Mouse (Mus musculus): Measurements from ENCODE around the gene Entpd7. TPM values are rescaled to one million over a fixed set of nuclear protein-coding genes. Genes with fewer than 3 reads are reported as not detected.

Entpd7 gene
- total RNA-seq, 2 experiments from 2014 or later = 3.9 to 7.5 TPM

DNA sequence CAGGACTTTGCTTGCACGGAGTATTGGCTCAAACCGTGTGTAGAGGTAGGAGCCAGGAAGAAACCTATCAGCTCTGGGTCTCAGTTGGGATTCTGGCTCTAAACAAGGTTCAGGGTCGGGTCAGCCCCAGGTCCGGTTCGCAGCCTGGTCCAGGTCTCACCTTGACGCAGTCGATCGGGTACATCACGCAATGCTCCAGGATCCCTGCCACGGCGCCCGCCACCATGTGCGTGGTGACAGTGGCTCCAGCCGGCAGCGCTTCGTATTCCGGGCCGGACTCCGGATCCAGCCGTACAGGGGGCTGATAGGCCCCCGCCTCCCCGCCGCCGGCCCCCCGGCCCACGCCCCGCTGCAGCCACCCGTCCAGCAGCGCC lies 15.2 kb upstream of the Entpd7 start:
- no peak for DNase-seq

DNA sequence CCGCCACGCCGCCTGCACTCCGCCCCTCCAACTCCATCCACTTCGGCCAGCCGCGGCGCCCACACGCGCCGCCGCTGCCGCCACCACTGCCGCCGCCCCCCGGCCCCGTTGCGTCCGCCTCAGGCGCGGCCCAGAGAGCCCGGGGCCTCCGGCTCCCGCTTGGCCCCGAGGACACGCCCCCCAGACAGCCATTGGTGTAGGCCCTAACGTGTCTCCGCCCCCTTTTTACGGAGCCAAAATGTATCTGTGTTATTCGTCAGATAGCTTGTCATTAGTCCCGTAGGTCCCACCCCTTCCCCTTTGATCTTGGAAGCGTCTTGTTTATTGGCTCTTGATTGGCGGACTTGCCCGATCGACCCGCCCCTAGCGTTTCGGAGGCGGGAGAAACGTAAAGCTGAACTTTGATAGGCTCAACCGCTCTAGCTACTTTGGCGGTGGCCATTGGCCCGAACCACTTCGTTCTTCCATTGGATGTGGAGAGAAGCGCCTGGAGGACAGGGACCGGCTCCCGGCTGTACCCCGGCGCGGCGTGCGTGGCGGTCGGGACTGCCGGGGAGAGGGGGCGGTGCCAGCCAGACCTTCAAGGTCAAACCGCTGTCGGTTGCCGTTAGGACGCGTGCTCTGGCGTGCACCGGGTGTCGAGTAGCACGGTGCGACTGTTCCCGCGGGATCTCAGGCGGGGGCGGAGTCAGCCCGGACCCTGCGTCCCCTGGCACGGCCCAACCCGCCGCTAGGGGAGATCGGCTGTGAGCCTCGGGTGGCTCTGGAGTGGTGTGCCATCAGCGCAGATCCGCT lies 14.5 kb upstream of the Entpd7 start, which contains the start of gene Slc25a28:
Gene Slc25a28, minus strand, starts transcription at position 152 of the 795 bp plus-strand sequence.
- DNase-seq = peak; percentile 93

DNA sequence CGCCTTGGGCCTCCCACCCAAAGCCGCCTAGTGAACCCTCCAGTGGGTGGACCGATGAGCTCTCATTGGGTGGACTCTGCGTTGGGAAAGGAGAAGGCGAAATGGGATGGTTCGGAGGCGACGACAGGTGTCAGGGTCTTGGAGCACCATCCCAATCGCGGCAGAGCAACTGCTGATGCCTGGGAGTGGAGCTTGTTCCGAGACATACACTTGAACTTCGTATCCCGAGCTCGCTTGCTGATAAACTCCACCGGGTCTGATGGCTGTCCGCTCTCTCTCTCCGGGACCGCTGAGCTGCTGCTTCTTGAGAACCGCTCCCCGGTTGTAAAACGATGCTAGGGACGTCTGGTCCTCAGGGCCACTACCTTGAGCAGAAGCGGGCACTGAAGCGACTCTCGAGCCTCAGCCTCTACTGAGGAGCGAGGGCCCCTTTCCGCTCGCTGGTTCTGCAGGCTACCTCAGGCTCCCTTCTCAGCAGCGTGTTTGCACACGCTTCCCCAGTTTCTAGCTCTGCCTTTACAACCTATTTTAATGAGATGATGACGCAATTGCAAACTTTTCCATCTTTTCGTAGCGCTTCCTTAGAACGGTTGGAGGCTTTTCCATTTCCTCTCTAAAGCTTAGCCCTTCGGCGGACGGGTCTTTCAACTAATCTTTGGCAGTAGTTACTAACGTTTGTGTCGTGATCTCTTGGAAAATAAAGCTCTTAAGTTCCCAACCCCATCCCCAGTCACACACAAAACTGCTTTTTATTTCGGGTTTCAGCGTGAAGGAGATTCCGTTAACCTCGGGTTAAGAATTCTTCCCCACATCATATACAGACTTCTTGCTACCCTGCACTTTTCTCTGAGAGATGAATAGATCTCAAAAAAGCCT lies 13.7 kb upstream of the Entpd7 start:
- DNase-seq = peak; percentile 22

DNA sequence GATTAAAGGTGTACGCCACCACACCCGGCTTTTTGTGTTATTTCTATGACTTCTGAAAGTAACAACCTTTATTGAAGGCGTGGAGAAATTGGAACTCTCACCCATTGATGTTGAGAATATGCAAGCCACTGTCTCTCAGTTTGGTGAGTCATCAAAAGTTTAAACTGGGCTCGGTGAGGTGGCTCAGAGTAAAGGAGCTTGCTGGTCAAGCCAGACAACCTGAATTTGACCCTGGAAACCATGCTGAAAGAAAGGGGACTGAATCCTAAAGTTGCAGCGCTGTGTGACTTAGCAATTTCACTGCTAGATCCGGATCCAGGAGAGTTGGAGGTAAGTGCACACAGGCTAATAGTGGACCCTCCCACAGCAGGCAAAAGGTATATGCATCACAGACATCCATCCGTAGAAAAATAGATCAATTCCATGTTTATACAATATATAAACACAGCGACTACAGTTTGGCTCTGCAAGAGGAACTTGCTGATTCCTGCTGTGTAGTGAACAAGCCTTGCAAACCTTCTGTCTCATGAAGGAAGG lies 10.9 kb upstream of the Entpd7 start:
- no peak for DNase-seq

DNA sequence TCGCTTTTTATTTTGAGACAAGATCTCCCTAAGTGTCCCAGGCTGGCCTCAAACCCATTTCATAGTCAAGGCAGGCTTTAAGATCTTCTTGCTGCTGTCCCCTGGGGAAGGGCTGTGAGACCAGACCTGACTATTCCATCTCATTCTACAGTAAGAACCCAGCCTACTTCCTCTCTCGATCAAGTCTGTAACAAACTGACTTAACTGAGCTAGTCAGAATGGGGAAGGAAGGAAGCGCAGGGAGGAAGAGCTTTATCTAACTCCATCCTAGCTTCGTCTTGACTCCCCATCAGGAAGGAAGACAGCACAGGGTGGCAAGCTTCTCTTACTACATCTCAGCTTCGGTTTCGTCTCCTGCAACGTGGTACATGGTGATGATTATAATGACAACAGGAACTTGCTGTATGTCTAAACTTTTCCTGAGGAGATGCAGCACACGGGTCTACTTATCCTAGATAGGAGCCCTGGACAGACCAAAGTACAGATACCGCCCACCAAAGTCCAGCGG lies 9.9 kb upstream of the Entpd7 start:
- DNase-seq = no peak

DNA sequence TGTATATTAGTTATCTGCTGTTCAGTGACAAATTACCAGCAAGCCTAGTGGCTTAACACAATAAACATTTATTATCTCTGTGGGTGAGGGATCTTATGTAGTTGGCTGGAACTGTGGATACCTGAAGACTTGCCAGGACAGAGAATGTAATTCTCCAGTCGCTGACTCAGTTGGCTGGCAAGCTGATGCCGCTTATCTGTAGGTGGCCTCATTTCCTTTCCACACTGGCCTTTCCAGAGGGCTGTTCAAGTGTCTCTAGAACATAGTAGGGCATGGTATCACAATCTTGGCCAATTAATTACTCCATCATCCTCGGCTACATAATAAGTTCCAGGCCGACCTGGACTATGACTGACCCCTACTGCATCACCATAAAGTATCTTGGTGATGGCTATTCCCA lies 7.9 kb upstream of the Entpd7 start:
- DNase-seq = no peak

DNA sequence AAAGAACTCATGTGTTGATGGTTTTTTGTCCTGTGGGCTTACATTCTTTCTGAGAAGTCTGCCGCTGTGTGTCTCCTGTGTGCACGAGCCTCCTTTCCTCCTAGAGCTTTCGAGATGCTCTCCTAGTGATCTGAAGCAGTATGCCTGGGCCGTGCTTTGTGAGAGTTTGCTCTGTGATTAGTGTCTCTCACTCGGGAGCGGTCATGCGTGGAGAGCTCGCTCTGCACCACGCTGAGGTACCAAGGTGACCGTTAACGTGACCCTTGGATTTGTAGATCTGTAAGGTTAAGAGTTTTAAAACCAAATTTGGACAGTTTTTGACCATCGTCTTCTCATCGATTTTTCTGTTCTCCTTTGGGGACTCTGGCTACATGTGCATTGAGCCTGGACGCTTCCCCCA lies 3.3 kb downstream of the Entpd7 start:
- DNase-seq = no peak

DNA sequence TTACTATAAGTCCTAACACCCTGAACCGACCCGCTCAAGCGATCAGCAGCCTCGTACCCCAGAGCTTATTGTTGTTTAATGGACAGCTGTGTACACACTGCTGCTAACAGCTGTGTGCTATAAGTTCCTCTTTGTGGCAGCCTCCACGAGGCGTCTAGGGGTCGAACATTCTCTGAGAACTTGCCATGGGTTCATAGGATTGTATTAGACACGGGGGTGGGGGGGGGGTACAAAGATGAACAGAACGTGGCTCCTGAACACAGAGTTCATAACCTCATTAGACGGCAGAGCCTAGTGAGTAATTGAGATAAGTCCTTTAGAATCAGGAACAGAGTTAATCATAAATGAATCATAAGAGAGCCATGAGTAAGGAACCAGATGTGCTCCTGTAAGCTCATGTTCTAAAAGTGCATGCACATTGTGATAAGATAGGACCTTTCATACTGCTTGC lies 6.1 kb downstream of the Entpd7 start:
- no peak for DNase-seq

DNA sequence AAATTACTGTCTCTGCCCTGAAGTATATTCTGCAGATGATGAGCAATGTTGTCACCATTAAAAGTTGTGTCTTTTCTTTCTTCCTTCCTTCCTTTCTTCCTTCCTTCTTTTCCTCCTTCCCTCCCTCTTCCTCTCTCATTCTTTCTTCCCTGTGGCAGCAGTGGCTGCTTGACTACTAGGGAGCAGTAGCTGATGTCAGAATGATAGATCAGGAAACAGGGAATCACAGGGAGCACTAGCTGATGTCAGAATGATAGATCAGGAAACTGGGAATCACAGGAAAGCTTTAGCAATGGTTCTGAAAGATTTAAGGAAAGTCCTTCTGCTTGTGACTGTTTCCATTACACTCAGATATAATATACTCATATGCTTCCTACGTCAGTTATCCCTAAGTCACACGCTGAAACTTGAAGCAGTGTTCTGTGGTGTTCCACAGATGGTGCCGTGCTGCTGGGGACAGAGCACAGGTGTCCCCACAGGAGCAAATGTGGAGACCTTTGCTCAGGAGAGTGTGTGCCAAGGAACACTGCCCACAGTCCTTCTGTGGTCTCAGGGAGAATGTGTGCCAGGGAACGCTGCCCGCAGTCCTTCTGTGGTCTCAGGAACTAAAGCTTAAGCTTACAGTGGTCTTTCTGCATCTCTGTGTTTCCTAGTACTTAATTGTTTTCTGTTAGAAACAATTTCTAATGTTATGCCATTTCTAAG lies 8.3 kb downstream of the Entpd7 start:
- DNase-seq = no peak

DNA sequence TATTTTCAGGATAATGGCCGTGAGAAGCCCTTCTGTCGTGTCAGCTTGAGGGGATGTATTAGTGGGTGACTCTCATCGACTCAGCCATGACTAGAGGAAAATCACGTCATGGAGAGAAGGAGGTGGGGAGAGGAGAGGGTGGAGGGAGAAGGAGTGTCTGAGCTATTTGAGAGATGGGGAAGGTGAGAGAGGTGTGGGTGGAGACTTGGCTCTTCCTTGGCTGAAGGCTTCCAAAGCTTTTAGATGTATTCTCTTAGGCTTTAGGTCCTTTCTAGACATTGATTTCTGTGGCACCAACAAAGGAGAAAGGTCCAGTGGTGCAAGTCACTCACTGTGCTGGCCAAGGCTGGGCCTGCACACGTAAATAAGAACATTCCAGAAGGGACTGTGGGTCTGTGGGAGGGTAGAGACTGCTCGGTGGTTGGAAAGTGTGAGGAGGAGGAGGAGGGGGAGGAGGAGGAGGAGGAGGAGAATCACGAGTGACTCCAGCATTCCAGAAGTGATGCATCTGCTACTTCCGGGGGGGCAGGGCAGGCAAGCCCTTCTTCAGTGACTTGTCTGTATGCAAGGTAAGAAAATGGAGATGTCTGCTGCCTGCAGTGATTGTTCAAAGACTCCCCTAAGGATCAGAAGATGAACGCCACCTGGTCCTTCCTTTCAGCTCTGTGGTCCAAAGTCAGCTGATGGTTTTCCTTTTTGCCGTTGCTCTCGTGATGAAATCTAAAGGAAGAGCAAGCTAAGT lies 9.7 kb downstream of the Entpd7 start:
- DNase-seq = no peak

DNA sequence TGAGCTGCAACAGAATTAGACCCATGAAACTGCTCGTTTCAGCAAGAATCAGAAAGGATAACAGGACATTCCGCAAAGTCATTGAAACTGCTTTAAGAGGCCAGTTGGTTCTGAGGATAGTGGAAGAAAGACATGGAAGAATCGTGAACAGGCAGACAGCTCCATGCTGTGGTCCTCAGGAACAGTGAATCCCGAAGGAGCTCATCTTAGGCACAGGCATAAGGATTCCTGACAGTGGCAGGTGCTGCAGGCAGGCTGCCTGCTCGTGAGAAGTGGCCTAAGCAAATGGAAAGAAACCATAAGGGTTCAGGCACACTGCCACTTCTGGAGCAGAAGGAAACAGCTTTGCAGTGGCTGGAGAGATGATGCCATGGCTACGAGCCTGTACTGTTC lies 10.3 kb downstream of the Entpd7 start:
- DNase-seq = no peak

DNA sequence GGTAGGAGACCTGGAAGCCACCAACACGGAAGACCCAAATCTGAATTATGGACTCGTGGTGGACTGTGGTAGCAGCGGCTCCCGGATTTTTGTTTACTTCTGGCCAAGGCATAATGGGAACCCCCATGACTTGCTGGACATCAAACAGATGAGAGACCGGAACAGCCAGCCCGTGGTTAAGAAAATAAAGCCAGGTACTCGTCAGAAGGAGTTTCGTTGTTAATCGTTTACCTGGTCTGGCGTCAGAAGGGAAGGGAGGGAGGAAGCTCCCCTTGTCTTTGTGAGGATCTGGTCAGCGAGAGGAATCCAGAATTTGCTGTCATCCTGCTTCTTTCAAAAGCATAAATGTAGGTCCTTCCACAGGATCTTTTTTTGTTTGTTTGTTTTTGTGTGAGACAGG lies 14.7 kb downstream of the Entpd7 start:
- DNase-seq = no peak

DNA sequence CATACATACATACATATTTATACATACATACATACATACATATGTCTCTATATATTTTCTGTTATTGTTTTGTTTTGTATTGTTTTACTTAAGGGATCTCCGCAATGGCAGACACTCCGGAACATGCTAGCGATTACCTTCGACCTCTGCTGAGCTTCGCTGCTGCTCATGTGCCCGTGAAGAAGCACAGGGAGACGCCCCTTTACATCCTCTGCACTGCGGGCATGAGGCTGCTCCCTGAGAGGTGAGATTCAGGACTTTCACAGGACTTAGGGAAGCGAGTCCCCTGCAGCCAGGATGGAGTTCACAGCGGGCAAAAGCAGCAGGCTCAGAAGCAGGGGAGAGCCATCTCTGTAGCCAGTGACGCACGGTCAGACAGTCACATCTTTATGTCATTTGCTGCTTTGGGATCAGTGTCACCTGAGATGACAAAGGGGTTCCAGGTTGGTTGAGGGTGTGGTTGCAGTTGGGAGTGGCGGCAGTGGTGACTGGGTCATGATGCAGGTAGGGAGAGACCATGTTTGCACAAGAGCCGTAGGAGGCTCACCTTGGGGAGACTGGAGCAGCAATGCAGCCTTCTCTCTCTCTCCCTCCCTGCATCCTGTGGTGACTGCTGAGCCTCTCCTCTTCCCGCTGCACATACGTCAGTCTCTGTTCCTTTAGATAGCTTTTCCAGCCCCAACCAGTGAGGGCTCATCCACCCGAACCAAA lies 15.5 kb downstream of the Entpd7 start:
- DNase-seq = no peak

DNA sequence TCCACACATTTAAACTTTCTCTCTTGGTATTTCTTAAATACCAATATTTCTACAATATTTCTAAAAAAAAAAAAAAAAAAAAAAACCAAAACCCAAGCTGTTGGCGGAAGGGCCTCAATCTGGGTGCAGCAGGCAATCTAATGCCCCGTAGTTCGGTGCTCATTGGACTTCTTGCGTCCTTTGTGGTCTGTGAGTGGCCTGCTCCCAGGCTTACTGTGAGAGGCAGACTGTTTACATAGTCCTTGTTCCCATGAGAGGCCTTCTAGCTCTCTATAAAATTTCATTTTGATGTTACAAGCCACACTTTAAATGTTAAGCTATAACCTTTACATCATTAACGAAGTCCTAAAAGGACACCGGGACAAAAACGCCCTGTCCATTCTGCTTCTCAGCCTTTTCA lies 18.7 kb downstream of the Entpd7 start:
- no peak for DNase-seq

DNA sequence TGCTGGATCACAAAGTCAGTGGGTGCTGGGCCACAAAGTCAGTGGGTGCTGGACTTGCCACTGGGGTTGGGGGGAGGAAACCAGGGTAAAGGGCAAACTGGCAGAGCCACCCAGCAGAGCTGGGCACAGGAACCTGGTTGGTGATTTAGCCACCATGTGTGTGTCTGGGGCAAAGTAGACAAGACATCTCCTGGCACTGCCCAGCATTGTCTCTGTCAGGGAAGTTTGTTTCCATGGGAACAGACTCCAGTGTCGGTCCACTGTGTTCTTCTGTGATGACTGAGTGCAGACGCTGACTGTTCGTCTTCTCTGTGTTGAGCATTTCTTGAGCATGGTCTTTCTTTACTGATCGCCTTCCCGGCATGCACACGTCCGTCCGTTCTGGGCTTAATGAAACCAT lies 19.8 kb downstream of the Entpd7 start:
- no peak for DNase-seq

DNA sequence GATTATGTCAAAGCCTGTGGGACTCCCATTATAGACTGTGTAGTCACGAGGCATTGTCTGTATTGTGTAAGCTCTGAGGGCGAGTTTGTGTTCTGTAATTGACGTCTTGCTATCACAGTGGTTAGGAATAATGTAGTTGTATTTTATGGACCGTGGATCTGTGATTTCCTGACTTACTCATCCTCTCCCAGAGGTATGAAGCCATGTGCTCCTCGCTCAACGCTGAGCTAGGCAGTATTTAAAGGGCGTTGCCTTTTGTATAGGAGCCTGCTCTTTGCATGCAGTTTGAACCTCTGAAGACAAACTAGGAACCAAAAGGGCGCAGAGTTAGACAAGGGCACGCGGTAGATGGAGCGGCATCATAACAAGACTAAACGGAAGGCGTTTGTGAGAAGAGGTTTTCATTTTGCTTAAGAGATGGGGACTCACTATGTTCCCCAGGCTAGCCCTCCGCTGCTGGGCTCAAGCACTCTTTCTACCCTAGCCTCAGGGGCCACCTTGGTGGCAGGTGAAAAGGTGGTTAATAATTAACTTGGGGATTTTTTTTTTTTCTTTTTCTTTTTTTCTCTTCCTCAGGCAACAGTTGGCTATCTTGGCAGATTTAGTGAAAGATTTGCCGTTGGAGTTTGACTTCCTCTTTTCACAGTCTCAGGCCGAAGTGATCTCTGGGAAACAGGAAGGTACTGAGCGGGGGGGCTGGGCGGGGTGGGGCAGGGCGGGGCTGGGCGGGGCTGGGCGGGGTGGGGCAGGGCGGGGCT lies 21.9 kb downstream of the Entpd7 start:
- DNase-seq = no peak

DNA sequence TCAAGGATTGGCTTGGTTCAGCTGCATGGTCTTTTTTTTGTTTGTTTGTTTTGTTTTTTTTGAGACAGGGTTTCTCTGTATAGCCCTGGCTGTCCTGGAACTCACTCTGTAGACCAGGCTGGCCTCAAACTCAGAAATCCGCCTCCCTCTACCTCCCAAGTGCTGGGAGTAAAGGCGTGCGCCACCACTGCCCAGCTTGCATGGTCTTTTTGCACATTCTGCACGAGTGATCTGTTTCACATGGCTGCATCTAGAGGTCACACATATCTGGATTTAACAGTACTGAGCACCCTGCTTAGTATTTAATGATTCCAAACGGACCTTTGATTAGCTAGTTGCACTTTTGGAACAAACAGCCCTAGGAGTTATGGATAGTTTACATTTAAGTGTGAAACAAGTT lies 22.5 kb downstream of the Entpd7 start:
- no peak for DNase-seq

DNA sequence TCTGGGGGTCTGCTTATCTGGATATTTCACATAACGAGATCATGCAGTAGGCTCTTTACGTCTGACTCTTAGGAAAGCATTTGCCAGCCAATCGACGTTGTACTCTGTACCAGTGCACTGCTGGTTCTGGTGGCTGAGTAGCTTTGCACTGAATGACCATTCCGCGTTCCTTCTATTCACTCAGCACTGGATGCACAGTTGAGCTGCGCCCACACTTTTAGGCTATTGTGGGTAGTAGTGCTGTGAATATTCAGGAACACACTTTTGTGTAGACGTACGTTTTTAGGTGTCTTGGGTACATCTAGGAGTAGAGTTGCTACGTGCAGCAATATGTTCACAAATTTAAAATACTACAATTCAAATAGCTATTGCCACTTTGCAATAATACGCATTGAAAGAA lies 30.6 kb downstream of the Entpd7 start:
- no peak for DNase-seq

DNA sequence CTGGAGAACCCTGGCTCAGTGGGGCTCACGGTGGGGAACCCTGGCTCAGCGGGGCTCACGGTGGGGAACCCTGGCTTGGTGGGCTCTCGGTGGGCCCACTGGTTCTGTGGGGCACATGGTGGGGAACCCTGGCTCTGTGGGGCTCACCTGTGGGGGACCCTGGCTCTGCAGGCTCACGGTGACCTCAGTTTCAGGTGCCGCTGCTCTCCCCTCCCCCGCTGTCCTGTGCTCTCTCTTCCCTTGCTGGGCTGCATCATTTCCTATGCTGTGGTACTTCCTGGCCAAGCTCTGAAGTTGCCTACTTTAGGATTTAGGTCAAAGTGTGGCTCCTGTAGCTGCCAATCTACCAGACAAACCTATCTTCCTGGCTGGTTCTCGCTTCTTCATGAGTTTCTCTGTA lies 33.4 kb downstream of the Entpd7 start:
- DNase-seq = no peak

DNA sequence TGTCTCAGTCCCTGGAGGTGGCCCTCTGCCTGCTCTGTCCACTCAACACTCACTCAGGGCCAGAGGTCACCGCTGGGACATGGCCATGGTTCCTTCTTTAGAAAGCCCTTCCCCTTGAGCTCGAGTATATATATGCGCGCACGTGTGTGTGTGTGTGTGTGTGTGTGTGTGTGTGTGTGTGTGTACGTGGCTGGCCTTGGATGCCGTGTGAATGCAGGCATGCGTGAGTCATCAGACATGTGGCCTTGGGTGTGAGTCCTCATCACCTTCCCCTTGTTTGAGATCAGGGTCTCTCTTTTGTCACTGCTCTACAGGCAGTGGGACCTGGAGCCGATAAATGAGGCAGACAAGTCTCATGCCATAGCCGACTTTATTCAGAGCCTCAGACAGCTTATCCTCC lies 34.0 kb downstream of the Entpd7 start:
- DNase-seq = no peak
